Mouse (Mus musculus) MEL (cell line): ENCODE measurements around the gene Dgkg. TPM values are rescaled to one million over a fixed set of nuclear protein-coding genes. Genes with fewer than 3 reads are reported as not detected.

Experiments used
- DNase-seq: peaks from one replicate; pipeline ENCODE4 v3.0.0; 2011; ENCODE audit warnings: low read depth, low spot score
- H3K27ac ChIP-seq: 2 replicates; pipeline ENCODE4 v1.5.1; 2012; ENCODE audit warnings: low read depth, mild to moderate bottlenecking, control low read depth, low read length, moderate library complexity; ENCODE audit not compliant: control insufficient read depth
- H3K27me3 ChIP-seq, 2 experiments: fragments of 150-350 bp in 1 of 2; sonication (generic) in 1 of 2; 2 replicates each; pipeline ENCODE4 v1.6.1; 2012; ENCODE audit warnings: low read length in 2 of 2, mild to moderate bottlenecking in 2 of 2, improper control_type of control experiment in 1 of 2, moderate library complexity in 1 of 2; ENCODE audit not compliant: insufficient read depth in 2 of 2, control insufficient read depth in 1 of 2
- H3K36me3 ChIP-seq, 2 experiments: 2 replicates each; pipeline ENCODE4 v1.6.1; 2012 to 2014; ENCODE audit warnings: low read length in 2 of 2, improper control_type of control experiment in 1 of 2, inconsistent platforms in 1 of 2, mild to moderate bottlenecking in 1 of 2; ENCODE audit not compliant: insufficient read depth in 2 of 2, control insufficient read depth in 1 of 2
- H3K4me1 ChIP-seq, 2 experiments: fragments of 150-350 bp in 1 of 2; sonication (generic) in 1 of 2; 2 replicates each; pipeline ENCODE4 v1.6.1; 2012; ENCODE audit warnings: low read length in 2 of 2, improper control_type of control experiment in 1 of 2, mild to moderate bottlenecking in 1 of 2; ENCODE audit not compliant: insufficient read depth in 2 of 2, control insufficient read depth in 1 of 2
- H3K4me3 ChIP-seq, 2 experiments: fragments of 150-350 bp in 1 of 2; sonication (generic) in 1 of 2; 2 replicates each; pipeline ENCODE4 v1.5.1; 2012; ENCODE audit warnings: low read depth in 2 of 2, low read length in 2 of 2, mild to moderate bottlenecking in 2 of 2, moderate library complexity in 2 of 2, control low read depth in 1 of 2, improper control_type of control experiment in 1 of 2; ENCODE audit not compliant: control insufficient read depth in 1 of 2, insufficient read depth in 1 of 2
- H3K79me2 ChIP-seq: 2 replicates; pipeline ENCODE4 v1.6.1; 2012; ENCODE audit warnings: mild to moderate bottlenecking, low read length, moderate library complexity; ENCODE audit not compliant: control insufficient read depth, poor library complexity, insufficient read depth
- H3K9ac ChIP-seq: 2 replicates; pipeline ENCODE4 v1.6.1; 2012; ENCODE audit warnings: low read depth, mild to moderate bottlenecking, control low read depth, low read length, moderate library complexity; ENCODE audit not compliant: control insufficient read depth, poor library complexity, severe bottlenecking
- H3K9me3 ChIP-seq: fragments of 150-350 bp; sonication (generic); replicated peaks from 2 replicates; pipeline ENCODE4 v1.6.1; 2012; ENCODE audit warnings: mild to moderate bottlenecking, low read length, improper control_type of control experiment, moderate library complexity; ENCODE audit not compliant: insufficient read depth
- BHLHE40 ChIP-seq: IDR thresholded peaks from 2 replicates; pipeline ENCODE4 v1.6.1; 2012; ENCODE audit warnings: low read depth, mild to moderate bottlenecking, inconsistent platforms, low read length, improper control_type of control experiment, borderline replicate concordance
- CHD1 ChIP-seq: IDR thresholded peaks from 2 replicates; pipeline ENCODE4 v1.6.1; 2012; ENCODE audit warnings: low read depth, mild to moderate bottlenecking, inconsistent platforms, low read length, improper control_type of control experiment
- CHD2 ChIP-seq: IDR thresholded peaks from 2 replicates; pipeline ENCODE4 v1.6.1; 2011; ENCODE audit warnings: low read length, improper control_type of control experiment
- E2F4 ChIP-seq: IDR thresholded peaks from 2 replicates; pipeline ENCODE4 v1.6.1; 2011; ENCODE audit warnings: low read depth, low read length, improper control_type of control experiment, borderline replicate concordance
- ELF1 ChIP-seq: IDR thresholded peaks from 2 replicates; pipeline ENCODE4 v1.6.1; 2014; ENCODE audit warnings: low read depth, mild to moderate bottlenecking, inconsistent platforms, low read length, improper control_type of control experiment, moderate library complexity
- ETS1 ChIP-seq: IDR thresholded peaks from 2 replicates; pipeline ENCODE4 v1.6.1; 2012; ENCODE audit warnings: low read depth, mild to moderate bottlenecking, inconsistent platforms, low read length, improper control_type of control experiment, moderate library complexity
- GABPA ChIP-seq: IDR thresholded peaks from 2 replicates; pipeline ENCODE4 v1.6.1; 2012; ENCODE audit warnings: low read depth, mild to moderate bottlenecking, inconsistent platforms, low read length, improper control_type of control experiment, moderate library complexity
- KAT2A ChIP-seq: conservative IDR thresholded peaks from 2 replicates; pipeline ENCODE4 v1.6.1; 2012; ENCODE audit warnings: low read depth, low read length, improper control_type of control experiment, inconsistent platforms
- MAX ChIP-seq: IDR thresholded peaks from 2 replicates; pipeline ENCODE4 v1.6.1; 2011; ENCODE audit warnings: low read length, improper control_type of control experiment
- RAD21 ChIP-seq: IDR thresholded peaks from 2 replicates; pipeline ENCODE4 v1.6.1; 2011; ENCODE audit warnings: mild to moderate bottlenecking, low read depth, low read length, improper control_type of control experiment
- SIN3A ChIP-seq: IDR thresholded peaks from 2 replicates; pipeline ENCODE4 v1.6.1; 2012; ENCODE audit warnings: low read length, improper control_type of control experiment, inconsistent platforms
- SMC3 ChIP-seq: IDR thresholded peaks from 2 replicates; pipeline ENCODE4 v1.6.1; 2011; ENCODE audit warnings: low read depth, low read length, improper control_type of control experiment
- TCF12 ChIP-seq: IDR thresholded peaks from 2 replicates; pipeline ENCODE4 v1.6.1; 2014; ENCODE audit warnings: low read depth, mild to moderate bottlenecking, inconsistent platforms, low read length, improper control_type of control experiment, moderate library complexity
- UBTF ChIP-seq: IDR thresholded peaks from 2 replicates; pipeline ENCODE4 v1.6.1; 2012; ENCODE audit warnings: low read depth, mild to moderate bottlenecking, inconsistent platforms, low read length, improper control_type of control experiment, moderate library complexity, borderline replicate concordance; ENCODE audit not compliant: insufficient read depth
- USF2 ChIP-seq, 2 experiments: IDR thresholded peaks; 2 replicates each; pipeline ENCODE4 v1.6.1; 2011 to 2012; ENCODE audit warnings: improper control_type of control experiment in 2 of 2, low read length in 2 of 2, borderline replicate concordance in 1 of 2, inconsistent platforms in 1 of 2, low read depth in 1 of 2, mild to moderate bottlenecking in 1 of 2; ENCODE audit not compliant: insufficient read depth in 1 of 2
- ZKSCAN1 ChIP-seq: IDR thresholded peaks from 2 replicates; pipeline ENCODE4 v1.6.1; 2012; ENCODE audit warnings: low read depth, mild to moderate bottlenecking, inconsistent platforms, low read length, improper control_type of control experiment, moderate library complexity
- ZMIZ1 ChIP-seq: IDR thresholded peaks from 2 replicates; pipeline ENCODE4 v1.6.1; 2012; ENCODE audit warnings: low read depth, mild to moderate bottlenecking, inconsistent platforms, low read length, improper control_type of control experiment, moderate library complexity
- ZNF384 ChIP-seq: IDR thresholded peaks from 2 replicates; pipeline ENCODE4 v1.6.1; 2012; ENCODE audit warnings: low read depth, mild to moderate bottlenecking, inconsistent platforms, low read length, improper control_type of control experiment
- polyA plus RNA-seq, 2 experiments: library from polyadenylated mRNA; stranded (reverse) in 1 of 2; unstranded in 1 of 2; fragments of >175 nt in 1 of 2; fragments of >200 nt in 1 of 2; gene quantifications; 2 replicates each; pipeline versions ENCODE4 v1.2.1 to v1.2.4; 2012; ENCODE audit warnings: low replicate concordance in 2 of 2, low read depth in 1 of 2; ENCODE audit not compliant: insufficient read length in 2 of 2, insufficient read depth in 1 of 2, missing spikeins in 1 of 2
- total RNA-seq: library from RNA; depleted of rRNA; stranded (reverse); fragments of 300-350 nt; gene quantifications from 2 replicates; pipeline ENCODE4 v1.2.3, GENCODE M21; 2012

Gene Dgkg
- total and polyA plus RNA-seq, 3 experiments, result not detected

DNA sequence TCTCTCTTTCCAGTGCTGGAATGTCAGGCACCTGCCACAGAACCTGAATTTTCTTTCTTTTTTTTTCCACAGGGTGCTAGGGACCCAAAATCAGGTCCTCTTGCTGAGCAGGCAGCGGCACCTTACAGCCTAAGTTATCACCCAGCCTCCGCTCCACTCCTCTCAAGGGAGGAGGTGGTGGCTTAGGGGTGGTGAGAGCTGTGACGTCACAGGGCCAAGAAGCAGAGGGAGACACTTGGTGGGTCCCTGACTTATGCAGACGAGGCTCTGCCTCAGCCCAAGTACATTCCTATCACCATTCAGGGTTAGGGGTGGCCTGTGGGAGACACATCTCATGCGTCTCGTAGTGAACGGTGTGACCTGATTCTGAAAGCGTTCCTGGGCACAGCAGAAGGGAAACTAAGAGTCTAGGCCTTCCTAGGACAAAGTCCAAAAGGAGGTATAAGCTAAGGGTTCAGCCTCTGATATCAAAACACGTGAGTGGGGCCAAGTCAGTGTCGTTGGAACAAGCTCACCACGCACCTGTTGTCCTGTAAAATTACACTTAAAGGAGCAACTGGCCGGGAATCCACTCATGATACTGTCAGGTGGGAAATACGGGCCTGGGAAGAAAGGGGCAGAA, 35.6 kb downstream of the Dgkg start:
- no peaks in the 10 kb centered on the region for H3K4me1 ChIP-seq
- TF ChIP-seq USF2 (IDR thresholded peaks at IDR 0.05; ENCODE audit: borderline replicate concordance in 1 of 2, insufficient read depth in 1 of 2, low read depth in 1 of 2, low read length in 2 of 2), result no peak
- TF ChIP-seq MAX, result no peak
- TF ChIP-seq, all 39 proteins: peak for 0
- Histone ChIP-seq H3K79me2 (no peaks in the 10 kb centered on the region), H3K4me3 (no peak overlapping the region), H3K27me3 (no peaks in the 10 kb centered on the region; a peak in 1 of 4 replicates), H3K27ac (no peak overlapping the region), H3K9ac (no peak overlapping the region), H3K9me3 (no peaks in the 10 kb centered on the region), H3K36me3 (no peaks in the 10 kb centered on the region)
- DNase-seq, result no peak

DNA sequence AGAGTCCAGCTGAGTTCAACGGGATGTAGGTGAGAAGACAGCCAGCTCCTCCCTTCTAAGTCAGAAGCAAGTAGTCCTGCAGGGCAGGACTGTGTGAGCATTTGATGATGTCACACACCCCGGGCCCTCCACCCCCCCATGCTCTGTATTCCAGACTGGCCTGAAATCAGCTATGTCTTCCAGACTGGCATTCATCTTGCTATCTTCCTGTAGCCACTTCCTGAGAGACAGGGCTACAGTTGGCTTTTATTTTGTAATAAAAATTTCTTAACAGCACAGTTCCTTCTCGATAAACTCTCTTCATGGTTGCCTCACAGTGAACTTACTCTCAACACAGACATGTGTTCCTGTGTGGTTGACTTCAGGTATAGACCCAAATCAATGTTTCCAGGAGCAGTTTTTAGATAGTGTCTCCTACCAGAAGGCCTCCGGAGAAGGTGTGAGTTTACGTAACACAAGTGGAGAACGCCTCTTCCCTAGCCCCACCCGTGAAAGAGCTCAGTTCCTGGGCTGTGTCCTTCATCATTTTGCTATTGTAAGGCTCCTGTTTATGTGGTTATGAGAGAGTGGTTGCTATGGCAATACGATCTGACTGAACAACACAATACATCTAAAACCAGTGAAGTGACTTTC, 38.5 kb downstream of the Dgkg start:
- no peak overlapping the region for H3K9ac ChIP-seq
- no peaks in the 10 kb centered on the region for H3K79me2 ChIP-seq
- no peaks in the 10 kb centered on the region for H3K4me1 ChIP-seq
- H3K4me3 ChIP-seq, result no peak overlapping the region
- DNase-seq, result no peak
- H3K36me3 ChIP-seq, result no peaks in the 10 kb centered on the region
- TF ChIP-seq KAT2A (no peak), SIN3A (no peak), ELF1 (no peak), CHD1 (no peak), SMC3 (no peak), GABPA (no peak), ZMIZ1 (no peak), BHLHE40 (no peak), ZKSCAN1 (no peak), RAD21 (no peak), E2F4 (no peak), UBTF (no peak), ETS1 (no peak), TCF12 (no peak), CHD2 (no peak), ZNF384 (no peak)
- H3K9me3 ChIP-seq, result no peaks in the 10 kb centered on the region
- no peaks in the 10 kb centered on the region; a peak in 1 of 4 replicates for H3K27me3 ChIP-seq
- no peak overlapping the region for H3K27ac ChIP-seq
